Mouse (Mus musculus) gonadal fat pad, adult 2 months (tissue): ENCODE measurements around the gene Nans. TPM values are rescaled to one million over a fixed set of nuclear protein-coding genes. Genes with fewer than 3 reads are reported as not detected.

ENCODE experiments used
- DNase-seq: peaks from one replicate; pipeline ENCODE4 v3.0.0-alpha.2; 2012; ENCODE audit warnings: low read depth
- polyA plus RNA-seq: library from polyadenylated mRNA; depleted of rRNA; stranded (reverse); fragments of >200 nt; gene quantifications from 2 replicates; pipeline ENCODE4 v1.2.3, GENCODE M21; 2012; rRNA removed

The Nans gene
- 96.9 and 129 TPM in 2 replicates for polyA plus RNA-seq

GRCm38 (mm10) chr4:46489028-46489925 is at the start of gene Nans:
Gene Nans, plus strand, starts transcription at chr4:46489248.
- no peak for DNase-seq

- no peak for DNase-seq
Measured at GRCm38 (mm10) chr4:46442501-46442900, 46.5 kb upstream of the Nans start.

GRCm38 (mm10) chr4:46445237-46445945 is 43.7 kb upstream of the Nans start:
- DNase-seq, result no peak

GRCm38 (mm10) chr4:46447461-46447860 is 41.6 kb upstream of the Nans start:
- DNase-seq, result no peak

GRCm38 (mm10) chr4:46448886-46449285 is 40.2 kb upstream of the Nans start:
- DNase-seq, result no peak

- DNase-seq, result no peak
Measured at GRCm38 (mm10) chr4:46450020-46450518, 39.0 kb upstream of the Nans start.

- DNase-seq, result no peak
Measured at GRCm38 (mm10) chr4:46450519-46451131, 38.4 kb upstream of the Nans start, which contains the start of gene Anp32b. Gene Anp32b, plus strand, starts transcription at chr4:46450902.

- no peak for DNase-seq
Measured at GRCm38 (mm10) chr4:46451240-46451757, 37.7 kb upstream of the Nans start.

GRCm38 (mm10) chr4:46451758-46452480 is 37.1 kb upstream of the Nans start:
- DNase-seq, result no peak

- no peak for DNase-seq
Measured at GRCm38 (mm10) chr4:46452481-46452850, 36.6 kb upstream of the Nans start.

GRCm38 (mm10) chr4:46452855-46453719 is 36.0 kb upstream of the Nans start:
- DNase-seq, result no peak

- no peak for DNase-seq
Measured at GRCm38 (mm10) chr4:46454097-46454864, 34.8 kb upstream of the Nans start.

GRCm38 (mm10) chr4:46456762-46457161 is 32.3 kb upstream of the Nans start:
- DNase-seq, result no peak

- DNase-seq, result no peak
Measured at GRCm38 (mm10) chr4:46457186-46457585, 31.9 kb upstream of the Nans start.

GRCm38 (mm10) chr4:46458411-46458810 is 30.6 kb upstream of the Nans start:
- DNase-seq, result no peak

GRCm38 (mm10) chr4:46463130-46463830 is 25.8 kb upstream of the Nans start:
- no peak for DNase-seq

- DNase-seq, result no peak
Measured at GRCm38 (mm10) chr4:46465740-46466139, 23.3 kb upstream of the Nans start.

GRCm38 (mm10) chr4:46475101-46475500 is 13.9 kb upstream of the Nans start:
- DNase-seq, result no peak

GRCm38 (mm10) chr4:46479081-46479480 is 10.0 kb upstream of the Nans start:
- no peak for DNase-seq
